Mouse (Mus musculus): ENCODE data around the gene Copg1. TPM values are rescaled to one million over a fixed set of nuclear protein-coding genes. Genes with fewer than 3 reads are reported as not detected.

Copg1 gene
- polyA plus RNA-seq, 1 experiment from 2014 or later: 164 TPM

- Histone ChIP-seq H3K4me2 (replicated peaks) (no peak overlapping the region), H3K27me3 (peaks cover 3% of the 10 kb centered on the region; the same call in 1 of the 2 replicates), H3K4me3 (no peak overlapping the region), H3K9me3 (no peaks in the 10 kb centered on the region), H3K4me1 (peaks cover 17% of the 10 kb centered on the region), H3K27ac (replicated peaks) (no peak overlapping the region), H3K36me3 (no peaks in the 10 kb centered on the region), H3K9ac (replicated peaks) (no peak overlapping the region)
- ATAC-seq (replicated peaks): no peak
- 88% methylated on average over 4 of the region's 4 CpGs for WGBS
Observed at GRCm38 (mm10) chr6:87853446-87853845, 34.2 kb upstream of the Copg1 start.

GRCm38 (mm10) chr6:87857071-87857470, 30.5 kb upstream of the Copg1 start:
- H3K4me2 ChIP-seq (replicated peaks): no peak overlapping the region
- H3K27ac ChIP-seq (replicated peaks): no peak overlapping the region
- no peaks in the 10 kb centered on the region for H3K9me3 ChIP-seq
- H3K27me3 ChIP-seq: peaks cover 3% of the 10 kb centered on the region; the same call in 1 of the 2 replicates
- ATAC-seq (replicated peaks): no peak
- no peaks in the 10 kb centered on the region for H3K36me3 ChIP-seq
- WGBS: 91% methylated on average over 1 of the region's 1 CpGs
- no peak overlapping the region for H3K9ac ChIP-seq (replicated peaks)
- no peak overlapping the region for H3K4me3 ChIP-seq
- no peaks in the 10 kb centered on the region for H3K4me1 ChIP-seq

DNA sequence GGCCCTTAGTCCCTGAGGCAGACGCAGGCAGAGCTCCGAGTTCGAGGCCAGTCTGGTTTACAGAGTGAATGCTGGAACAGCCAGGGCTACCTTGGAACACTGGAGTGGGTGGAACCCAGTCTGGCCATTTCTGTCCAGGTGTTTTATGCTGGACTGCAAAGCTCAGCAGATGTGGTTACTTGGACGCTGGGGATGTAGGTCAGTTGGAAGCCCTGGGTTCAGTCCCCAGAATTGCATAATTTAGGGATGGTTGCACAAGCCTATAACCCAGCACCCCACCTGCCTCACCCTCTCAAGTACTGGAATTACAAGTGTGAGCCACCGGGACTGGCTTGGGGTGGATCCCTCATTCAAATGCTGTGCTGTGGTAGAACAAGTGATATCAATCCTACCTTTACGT, 21.4 kb upstream of the Copg1 start:
- no peak overlapping the region for H3K9ac ChIP-seq (replicated peaks)
- no peak for ATAC-seq (replicated peaks)
- H3K4me1 ChIP-seq: no peaks in the 10 kb centered on the region
- H3K4me3 ChIP-seq: no peak overlapping the region
- WGBS: 87% methylated on average over 6 of the region's 6 CpGs
- H3K9me3 ChIP-seq: no peaks in the 10 kb centered on the region
- H3K4me2 ChIP-seq (replicated peaks): no peak overlapping the region
- H3K36me3 ChIP-seq: no peaks in the 10 kb centered on the region
- no peak overlapping the region for H3K27ac ChIP-seq (replicated peaks)
- no peaks in the 10 kb centered on the region for H3K27me3 ChIP-seq

DNA sequence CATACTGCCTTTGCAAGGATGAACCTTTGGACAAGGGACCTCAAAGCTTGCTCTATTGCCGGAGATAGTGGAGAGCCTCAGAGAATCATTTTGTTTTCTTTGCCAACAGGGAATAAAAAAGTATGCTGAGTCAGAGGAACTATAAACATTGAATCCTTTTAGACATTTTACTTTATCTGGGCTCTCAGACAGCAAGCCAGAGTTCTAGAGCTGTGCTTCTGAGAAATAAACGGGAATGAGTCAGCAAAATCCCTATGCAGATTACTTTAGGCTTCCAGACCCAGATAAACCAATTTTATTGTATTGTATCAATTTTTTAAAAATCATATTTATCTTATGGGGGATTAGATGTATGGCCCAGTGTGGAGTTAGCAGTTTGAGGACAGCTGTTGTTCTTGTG, 20.4 kb upstream of the Copg1 start:
- Histone ChIP-seq H3K9me3 (no peaks in the 10 kb centered on the region), H3K27ac (replicated peaks) (no peak overlapping the region), H3K4me3 (no peak overlapping the region), H3K27me3 (no peaks in the 10 kb centered on the region), H3K4me2 (replicated peaks) (no peak overlapping the region), H3K4me1 (no peaks in the 10 kb centered on the region), H3K36me3 (no peaks in the 10 kb centered on the region), H3K9ac (replicated peaks) (no peak overlapping the region)
- no peak for ATAC-seq (replicated peaks)
- 87% methylated on average over 2 of the region's 2 CpGs for WGBS

GRCm38 (mm10) chr6:87868871-87869506, 18.6 kb upstream of the Copg1 start:
- WGBS: 82% methylated on average over 9 of the region's 9 CpGs
- no peaks in the 10 kb centered on the region for H3K9me3 ChIP-seq
- no peak overlapping the region for H3K27ac ChIP-seq (replicated peaks)
- H3K9ac ChIP-seq (replicated peaks): no peak overlapping the region
- no peaks in the 10 kb centered on the region for H3K27me3 ChIP-seq
- ATAC-seq (replicated peaks): no peak
- H3K4me1 ChIP-seq: no peaks in the 10 kb centered on the region
- no peak overlapping the region for H3K4me2 ChIP-seq (replicated peaks)
- H3K4me3 ChIP-seq: no peak overlapping the region
- no peaks in the 10 kb centered on the region for H3K36me3 ChIP-seq

DNA sequence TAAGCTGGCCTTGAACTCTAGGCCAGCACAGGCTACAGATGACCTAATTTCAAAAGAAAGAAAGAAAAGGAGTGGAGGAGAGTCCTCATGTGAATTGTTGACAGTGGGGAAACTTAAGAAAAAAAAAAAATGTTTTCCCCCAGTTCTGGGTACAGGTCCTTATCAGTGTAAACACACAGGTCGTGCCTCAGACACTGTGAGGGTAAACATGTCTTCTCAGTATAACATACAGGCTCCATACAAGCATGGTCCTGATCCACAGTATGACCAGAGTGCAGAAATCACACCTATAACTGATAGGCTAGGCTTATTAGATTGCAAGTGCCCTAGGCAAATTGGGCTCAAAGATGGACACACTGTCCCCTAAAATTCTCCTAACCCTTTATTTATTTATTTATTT, 17.2 kb upstream of the Copg1 start:
- H3K9me3 ChIP-seq: no peaks in the 10 kb centered on the region
- no peak overlapping the region for H3K27ac ChIP-seq (replicated peaks)
- WGBS: 59% methylated on average over 1 of the region's 1 CpGs
- H3K4me2 ChIP-seq (replicated peaks): no peak overlapping the region
- H3K9ac ChIP-seq (replicated peaks): no peak overlapping the region
- no peaks in the 10 kb centered on the region for H3K4me1 ChIP-seq
- H3K4me3 ChIP-seq: no peak overlapping the region
- H3K36me3 ChIP-seq: no peaks in the 10 kb centered on the region
- H3K27me3 ChIP-seq: no peaks in the 10 kb centered on the region
- no peak for ATAC-seq (replicated peaks)

GRCm38 (mm10) chr6:87871240-87871639, 16.4 kb upstream of the Copg1 start:
- H3K4me2 ChIP-seq (replicated peaks): no peak overlapping the region
- no peak overlapping the region for H3K27ac ChIP-seq (replicated peaks)
- 87% methylated on average over 7 of the region's 7 CpGs for WGBS
- H3K27me3 ChIP-seq: no peaks in the 10 kb centered on the region
- H3K4me3 ChIP-seq: no peak overlapping the region
- no peaks in the 10 kb centered on the region for H3K36me3 ChIP-seq
- H3K9me3 ChIP-seq: no peaks in the 10 kb centered on the region
- H3K9ac ChIP-seq (replicated peaks): no peak overlapping the region
- no peak for ATAC-seq (replicated peaks)
- no peaks in the 10 kb centered on the region for H3K4me1 ChIP-seq

DNA sequence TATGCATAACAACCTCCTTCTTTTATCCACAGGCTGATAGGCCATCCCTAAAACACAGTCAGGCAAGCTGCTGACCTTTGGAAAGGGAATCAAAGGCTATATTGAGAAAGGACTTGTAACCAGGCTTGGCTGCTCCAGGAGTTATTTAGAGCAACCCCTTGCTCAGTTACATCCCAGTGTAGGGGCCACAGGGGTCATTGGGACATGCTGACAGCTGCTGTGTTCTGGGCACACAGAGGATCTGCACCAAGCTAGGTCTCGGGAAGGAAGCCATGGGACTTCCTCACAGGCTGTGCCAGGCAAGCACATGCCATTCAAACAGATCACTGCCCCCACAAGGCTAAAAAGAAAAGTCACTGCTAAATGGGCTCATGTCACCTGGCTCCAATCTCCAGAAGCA, 14.5 kb upstream of the Copg1 start:
- H3K4me2 ChIP-seq (replicated peaks): no peak overlapping the region
- H3K36me3 ChIP-seq: no peaks in the 10 kb centered on the region
- no peaks in the 10 kb centered on the region for H3K9me3 ChIP-seq
- H3K4me3 ChIP-seq: no peak overlapping the region
- no peak overlapping the region for H3K9ac ChIP-seq (replicated peaks)
- WGBS: 65% methylated on average over 1 of the region's 1 CpGs
- no peaks in the 10 kb centered on the region for H3K4me1 ChIP-seq
- no peak for ATAC-seq (replicated peaks)
- H3K27me3 ChIP-seq: no peaks in the 10 kb centered on the region
- H3K27ac ChIP-seq (replicated peaks): no peak overlapping the region

DNA sequence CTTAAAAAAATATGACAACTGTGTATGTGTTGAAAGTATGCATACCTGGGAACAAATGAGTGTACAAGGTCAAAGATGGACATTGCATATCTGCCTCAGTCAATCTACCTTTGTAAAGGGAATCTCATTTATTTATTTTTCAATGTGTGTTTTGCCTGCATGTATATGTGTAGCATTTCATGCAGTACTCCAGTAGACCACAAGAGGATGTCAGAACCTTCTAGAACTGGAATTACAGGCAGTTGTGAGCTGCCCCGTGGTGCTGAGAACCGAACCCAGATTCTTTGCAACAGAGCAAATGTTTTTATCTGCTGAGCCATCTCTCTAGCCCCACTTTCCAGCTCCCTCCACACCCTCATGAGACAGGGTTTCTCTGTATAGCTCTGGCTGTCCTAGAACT, 13.7 kb upstream of the Copg1 start:
- Histone ChIP-seq H3K4me1 (no peaks in the 10 kb centered on the region), H3K4me2 (replicated peaks) (no peak overlapping the region), H3K9ac (replicated peaks) (no peak overlapping the region), H3K9me3 (no peaks in the 10 kb centered on the region), H3K36me3 (no peaks in the 10 kb centered on the region), H3K27ac (replicated peaks) (no peak overlapping the region), H3K27me3 (no peaks in the 10 kb centered on the region), H3K4me3 (no peak overlapping the region)
- WGBS: 87% methylated on average over 2 of the region's 2 CpGs
- ATAC-seq (replicated peaks): no peak

GRCm38 (mm10) chr6:87875083-87875482, 12.5 kb upstream of the Copg1 start:
- WGBS: 87% methylated on average over 1 of the region's 1 CpGs
- Histone ChIP-seq H3K9ac (replicated peaks) (no peak overlapping the region), H3K36me3 (no peaks in the 10 kb centered on the region), H3K4me3 (no peak overlapping the region), H3K27me3 (no peaks in the 10 kb centered on the region), H3K9me3 (no peaks in the 10 kb centered on the region), H3K4me2 (replicated peaks) (no peak overlapping the region), H3K27ac (replicated peaks) (no peak overlapping the region), H3K4me1 (no peaks in the 10 kb centered on the region)
- no peak for ATAC-seq (replicated peaks)

- 90% methylated on average over 7 of the region's 7 CpGs for WGBS
- no peak overlapping the region for H3K4me3 ChIP-seq
- no peaks in the 10 kb centered on the region for H3K36me3 ChIP-seq
- H3K9ac ChIP-seq (replicated peaks): no peak overlapping the region
- no peaks in the 10 kb centered on the region for H3K27me3 ChIP-seq
- no peak for ATAC-seq (replicated peaks)
- H3K4me1 ChIP-seq: no peaks in the 10 kb centered on the region
- no peak overlapping the region for H3K27ac ChIP-seq (replicated peaks)
- no peaks in the 10 kb centered on the region for H3K9me3 ChIP-seq
- no peak overlapping the region for H3K4me2 ChIP-seq (replicated peaks)
Observed at GRCm38 (mm10) chr6:87875562-87875961, 12.1 kb upstream of the Copg1 start.

DNA sequence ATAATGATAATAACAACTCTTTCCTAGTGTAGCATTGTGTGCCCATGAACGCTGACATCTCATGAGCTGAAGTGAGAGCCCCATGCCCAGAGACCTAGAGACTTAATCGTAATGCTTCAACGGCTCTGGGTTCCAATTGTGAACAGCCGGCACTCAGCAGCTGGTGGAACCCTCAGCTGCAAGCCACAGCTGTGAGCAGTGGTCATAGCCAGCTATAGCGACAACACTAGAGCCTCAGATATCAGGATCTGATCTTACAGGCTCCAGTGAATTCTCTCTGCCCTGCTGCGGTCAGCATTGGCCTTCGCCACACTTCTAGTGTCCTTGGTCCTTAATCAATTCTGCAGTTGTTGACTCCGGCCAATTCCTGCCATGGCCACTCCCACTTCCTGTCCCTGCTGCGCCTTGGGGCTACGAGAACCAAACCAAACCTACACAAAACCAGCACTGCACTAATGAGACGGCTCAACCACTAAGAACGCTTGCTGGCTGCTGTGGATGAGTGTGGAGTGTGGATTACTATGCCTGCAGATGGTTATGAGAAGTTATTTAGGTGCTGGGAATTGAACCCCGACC, 11.5 kb upstream of the Copg1 start:
- Histone ChIP-seq H3K27ac (replicated peaks) (no peak overlapping the region), H3K27me3 (no peaks in the 10 kb centered on the region), H3K36me3 (no peaks in the 10 kb centered on the region), H3K9me3 (no peaks in the 10 kb centered on the region), H3K4me1 (no peaks in the 10 kb centered on the region), H3K4me2 (replicated peaks) (no peak overlapping the region), H3K4me3 (no peak overlapping the region), H3K9ac (replicated peaks) (no peak overlapping the region)
- no peak for ATAC-seq (replicated peaks)
- 80% methylated on average over 13 of the region's 13 CpGs for WGBS

DNA sequence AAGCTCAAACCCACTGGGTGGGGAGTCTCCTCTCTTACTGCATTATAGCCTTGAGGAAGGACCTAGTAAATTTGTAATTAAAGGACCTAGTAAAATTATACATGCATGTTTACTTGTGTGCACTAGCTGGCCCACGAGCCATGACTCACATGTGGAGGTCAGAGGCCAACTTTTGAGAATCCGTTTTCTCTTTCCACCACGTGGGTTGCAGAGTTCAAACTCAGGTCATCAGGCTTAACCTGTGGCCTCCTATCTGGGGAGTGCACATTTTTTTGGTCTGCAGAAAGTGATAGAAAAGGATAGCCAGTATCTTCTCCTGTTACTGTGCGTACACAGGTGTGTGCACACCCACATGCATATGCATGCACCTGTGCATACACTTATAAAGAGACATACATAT, 8.6 kb upstream of the Copg1 start:
- ATAC-seq (replicated peaks): no peak

More for the DNA sequence above, 8.6 kb upstream of the Copg1 start:
- WGBS: 67% methylated on average over 4 of the region's 4 CpGs
- no peak overlapping the region for H3K9ac ChIP-seq (replicated peaks)
- no peak overlapping the region for H3K4me3 ChIP-seq
- no peaks in the 10 kb centered on the region for H3K4me1 ChIP-seq
- H3K9me3 ChIP-seq: no peaks in the 10 kb centered on the region
- no peak overlapping the region for H3K27ac ChIP-seq (replicated peaks)
- no peaks in the 10 kb centered on the region for H3K36me3 ChIP-seq
- no peaks in the 10 kb centered on the region for H3K27me3 ChIP-seq
- no peak overlapping the region for H3K4me2 ChIP-seq (replicated peaks)
